Mouse (Mus musculus): ENCODE results near the gene Cacna1s. TPM values are rescaled to one million over a fixed set of nuclear protein-coding genes. Genes with fewer than 3 reads are reported as not detected.

Cacna1s gene
- 1.8 TPM for polyA plus RNA-seq (2015; fragmentation: Illumina TruSeq; extraction: RNeasy Lipid Tissue Mini Kit (QIAGEN cat#74804); ENCODE audit: low read depth, low replicate concordance)

DNA sequence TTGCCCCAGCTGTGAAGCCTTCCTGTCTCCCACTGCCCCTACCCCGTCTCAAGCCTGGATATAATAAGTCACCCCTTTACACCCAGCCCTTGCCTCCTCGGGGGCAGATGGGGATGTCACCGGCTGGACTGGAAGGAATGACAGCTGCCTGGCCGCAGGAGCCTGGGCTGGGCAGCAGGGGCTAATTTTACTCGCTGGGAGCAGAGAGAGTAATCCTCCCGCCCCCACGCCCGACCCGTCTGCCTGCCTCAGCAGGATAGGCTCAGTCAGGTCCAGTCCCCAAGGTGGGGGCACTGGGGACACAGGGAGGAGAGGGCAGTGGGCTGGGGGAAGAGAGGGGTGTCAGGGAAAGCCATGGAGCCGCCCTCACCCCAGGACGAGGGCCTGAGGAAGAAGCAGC lies at the start of gene Cacna1s:
Gene Cacna1s (plus strand): TSS at position 204 of the 400 bp plus-strand sequence.

GRCm38 (mm10) chr1:136006292-136006748 lies 46.2 kb upstream of the Cacna1s start, which contains the start of gene Igfn1:
Gene Igfn1 (minus strand): TSS chr1:136006342.

DNA sequence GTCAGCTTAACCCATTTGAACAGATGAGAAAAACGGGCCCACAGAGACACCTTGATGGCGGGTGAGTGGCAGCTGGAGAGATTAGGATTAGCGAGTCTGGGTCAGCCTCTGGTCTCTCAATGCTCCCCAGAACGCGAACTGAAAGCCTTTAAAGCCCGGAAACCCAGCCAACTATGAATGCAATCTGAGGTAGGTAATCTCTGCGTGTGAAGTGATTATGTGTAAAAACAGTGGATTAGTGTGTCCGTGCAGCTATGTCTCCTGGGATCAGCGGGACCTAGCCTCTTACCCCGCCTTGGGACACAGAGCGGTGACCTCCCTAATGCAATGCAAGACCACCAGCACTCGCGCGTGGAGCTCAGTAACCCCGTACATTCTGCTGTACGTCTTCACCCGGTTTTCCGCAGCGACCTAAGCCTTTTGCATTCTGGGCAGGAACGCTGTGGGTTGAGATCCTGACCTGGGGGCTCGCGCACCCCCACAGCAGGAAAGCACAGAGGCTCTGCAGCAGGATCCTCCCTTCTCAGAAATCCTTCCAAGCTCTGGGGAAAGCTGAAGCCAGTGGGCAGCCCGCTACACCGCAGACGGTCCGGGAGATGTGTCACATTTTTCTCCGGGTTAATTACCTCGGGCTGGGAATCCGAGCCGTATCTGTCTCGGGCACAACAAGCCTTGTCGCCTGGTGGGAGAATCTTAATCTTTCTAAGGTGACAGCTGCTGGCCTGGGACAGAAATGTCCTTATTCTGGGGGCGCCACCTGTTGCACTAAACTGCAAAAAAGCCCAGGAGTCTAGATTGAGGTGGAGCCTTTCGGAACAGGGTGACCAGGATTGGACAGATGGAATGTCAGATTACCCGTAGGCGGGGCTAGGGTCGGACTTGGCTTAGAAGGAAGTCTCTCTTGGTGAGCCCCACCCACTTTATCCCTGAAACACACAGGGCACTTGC lies 45.1 kb upstream of the Cacna1s start, which contains the start of gene Tmem9:
Gene Tmem9 (plus strand): TSS at position 940 of the 948 bp plus-strand sequence.

DNA sequence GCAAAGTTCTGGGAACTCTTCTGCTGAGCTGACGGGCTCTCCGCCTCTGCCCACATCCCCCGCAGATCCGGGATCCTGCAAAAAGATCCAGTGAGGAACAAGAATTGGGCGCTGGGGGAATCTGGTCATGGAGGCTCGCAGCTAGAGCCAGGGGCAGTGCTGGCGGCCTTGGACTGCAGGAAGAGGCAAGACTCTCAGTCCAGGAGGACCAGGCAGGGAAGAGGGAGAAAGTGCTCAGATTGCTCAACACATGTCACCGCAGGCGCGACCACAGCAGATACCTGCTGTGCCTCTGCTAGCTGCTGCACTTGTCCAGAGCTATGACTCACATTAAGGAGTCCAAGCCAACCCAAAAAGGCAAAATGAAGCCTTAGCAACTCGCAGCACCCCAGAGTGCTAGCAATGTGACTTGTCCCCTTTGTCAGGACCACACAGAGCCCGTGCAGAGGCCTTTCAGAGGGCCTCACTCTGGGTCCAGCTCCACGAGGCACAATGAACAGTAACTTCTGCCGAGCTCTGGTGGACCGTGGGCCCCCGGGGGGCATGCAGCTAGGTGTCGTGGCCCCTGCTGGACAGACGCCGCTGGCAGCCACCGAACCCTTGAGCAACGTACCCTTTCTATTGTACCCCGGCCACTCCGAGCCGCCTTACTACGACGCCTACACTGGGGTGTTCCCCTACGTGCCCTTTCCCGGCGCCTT lies 2.1 kb upstream of the Cacna1s start, which contains the start of gene Ascl5:
Gene Ascl5 (plus strand): TSS at position 493 of the 701 bp plus-strand sequence.

GRCm38 (mm10) chr1:136130951-136131558 lies 78.5 kb downstream of the Cacna1s start, which contains the start of gene Kif21b:
Gene Kif21b (plus strand): TSS chr1:136131389.

Other genes with a start within 250 kb of the Cacna1s start
- gene Lad1, start 234.2 kb upstream of the Cacna1s start, polyA plus RNA-seq (2015; fragmentation: Illumina TruSeq; extraction: RNeasy Lipid Tissue Mini Kit (QIAGEN cat#74804); ENCODE audit: low read depth, low replicate concordance), result 1.5 TPM
- gene Tnnt2, start 216.4 kb upstream of the Cacna1s start, polyA plus RNA-seq (2015; fragmentation: Illumina TruSeq; extraction: RNeasy Lipid Tissue Mini Kit (QIAGEN cat#74804); ENCODE audit: low read depth, low replicate concordance), result 8.5 TPM
- 0.22 TPM for gene Pkp1, start 133.5 kb upstream of the Cacna1s start, polyA plus RNA-seq (2015; fragmentation: Illumina TruSeq; extraction: RNeasy Lipid Tissue Mini Kit (QIAGEN cat#74804); ENCODE audit: low read depth, low replicate concordance)
- 9.1 TPM for gene Igfn1, start 46.4 kb upstream of the Cacna1s start, polyA plus RNA-seq (2015; fragmentation: Illumina TruSeq; extraction: RNeasy Lipid Tissue Mini Kit (QIAGEN cat#74804); ENCODE audit: low read depth, low replicate concordance)
- gene Tmem9, start 44.6 kb upstream of the Cacna1s start, polyA plus RNA-seq (2015; fragmentation: Illumina TruSeq; extraction: RNeasy Lipid Tissue Mini Kit (QIAGEN cat#74804); ENCODE audit: low read depth, low replicate concordance), result 102 TPM
- gene Ascl5, start 1.9 kb upstream of the Cacna1s start, polyA plus RNA-seq (2015; fragmentation: Illumina TruSeq; extraction: RNeasy Lipid Tissue Mini Kit (QIAGEN cat#74804); ENCODE audit: low read depth, low replicate concordance), result not detected
- 24.9 TPM for gene Kif21b, start 78.6 kb downstream of the Cacna1s start, polyA plus RNA-seq (2015; fragmentation: Illumina TruSeq; extraction: RNeasy Lipid Tissue Mini Kit (QIAGEN cat#74804); ENCODE audit: low read depth, low replicate concordance)
- gene Mroh3, start 160.1 kb downstream of the Cacna1s start, polyA plus RNA-seq (2015; fragmentation: Illumina TruSeq; extraction: RNeasy Lipid Tissue Mini Kit (QIAGEN cat#74804); ENCODE audit: low read depth, low replicate concordance), result 0.31 TPM
- gene Inava, start 181.5 kb downstream of the Cacna1s start, polyA plus RNA-seq (2015; fragmentation: Illumina TruSeq; extraction: RNeasy Lipid Tissue Mini Kit (QIAGEN cat#74804); ENCODE audit: low read depth, low replicate concordance), result 1.3 TPM
- gene Gpr25, start 208.1 kb downstream of the Cacna1s start, polyA plus RNA-seq (2015; fragmentation: Illumina TruSeq; extraction: RNeasy Lipid Tissue Mini Kit (QIAGEN cat#74804); ENCODE audit: low read depth, low replicate concordance), result 2.1 TPM

Data from brain, adult 10 weeks (tissue).